Mouse (Mus musculus) testis, adult 2 months (tissue): ENCODE measurements around the gene U2surp.

ENCODE experiments used
- CTCF ChIP-seq: fragments of 200-500 bp; IDR thresholded peaks from 2 replicates; pipeline ENCODE4 v1.5.1; 2012; ENCODE audit warnings: low read depth, mild to moderate bottlenecking, inconsistent platforms, low read length, moderate library complexity; ENCODE audit not compliant: control insufficient read depth, insufficient read depth, insufficient replicate concordance
- POLR2A ChIP-seq: fragments of 200-500 bp; IDR thresholded peaks from 2 replicates; pipeline ENCODE4 v1.6.1; 2012; ENCODE audit warnings: low read depth, mild to moderate bottlenecking, inconsistent platforms, low read length, moderate library complexity; ENCODE audit not compliant: control insufficient read depth

DNA sequence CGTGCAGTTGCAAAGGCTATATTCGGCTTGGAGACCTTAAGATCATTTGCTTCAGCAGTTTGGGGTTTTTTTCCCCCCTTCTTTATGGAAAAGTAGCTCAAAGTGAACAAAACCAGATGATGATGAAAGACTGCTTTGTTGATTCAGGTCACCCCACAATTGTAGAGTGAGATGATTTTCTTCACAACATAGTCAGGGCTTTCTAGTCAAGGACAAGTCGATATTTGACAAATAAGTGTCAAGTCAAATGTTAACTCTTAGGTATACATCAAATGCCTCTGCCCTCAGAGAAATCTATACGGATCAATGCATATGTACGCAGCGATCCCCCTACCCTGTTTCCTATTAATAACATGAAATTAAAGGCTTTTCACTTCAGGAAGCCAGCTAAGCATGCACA lies 30.7 kb upstream of the U2surp start:
- no peak for TF ChIP-seq POLR2A
- TF ChIP-seq CTCF, result no peak
